Mouse (Mus musculus) testis, postnatal 14 days (tissue): ENCODE measurements around the gene Apbb2.

Source experiments
- DNase-seq: peaks from one replicate; pipeline ENCODE4 v3.0.0; 2021; ENCODE audit warnings: low spot score

Gene Apbb2

GRCm38 (mm10) chr5:66602287-66602820, 16.2 kb downstream of the Apbb2 start:
- DNase-seq = no peak

GRCm38 (mm10) chr5:66600415-66600814, 18.2 kb downstream of the Apbb2 start:
- DNase-seq = no peak

- DNase-seq = peak; percentile 38
These were observed 18.7 kb downstream of the Apbb2 start for GRCm38 (mm10) chr5:66599888-66600287.

- no peak for DNase-seq
These were observed 22.3 kb downstream of the Apbb2 start for GRCm38 (mm10) chr5:66596296-66596695.

GRCm38 (mm10) chr5:66594881-66595280, 23.7 kb downstream of the Apbb2 start:
- no peak for DNase-seq

GRCm38 (mm10) chr5:66586236-66586745, 32.3 kb downstream of the Apbb2 start:
- DNase-seq = no peak

- no peak for DNase-seq
These were observed 35.6 kb downstream of the Apbb2 start for GRCm38 (mm10) chr5:66583019-66583406.

GRCm38 (mm10) chr5:66582281-66583018, 36.1 kb downstream of the Apbb2 start:
- DNase-seq = no peak

GRCm38 (mm10) chr5:66579066-66579465, 39.5 kb downstream of the Apbb2 start:
- DNase-seq = no peak

GRCm38 (mm10) chr5:66576299-66576698, 42.3 kb downstream of the Apbb2 start:
- no peak for DNase-seq

- no peak for DNase-seq
These were observed 43.4 kb downstream of the Apbb2 start for GRCm38 (mm10) chr5:66575148-66575547.

- peak; percentile 46 for DNase-seq
These were observed 45.3 kb downstream of the Apbb2 start for GRCm38 (mm10) chr5:66573266-66573665.

GRCm38 (mm10) chr5:66572086-66572855, 46.3 kb downstream of the Apbb2 start:
- DNase-seq = no peak

- no peak for DNase-seq
These were observed 47.9 kb downstream of the Apbb2 start for GRCm38 (mm10) chr5:66570709-66571108.

GRCm38 (mm10) chr5:66569141-66569801, 49.3 kb downstream of the Apbb2 start:
- no peak for DNase-seq

- DNase-seq = no peak
These were observed 50.6 kb downstream of the Apbb2 start for GRCm38 (mm10) chr5:66568002-66568401.

GRCm38 (mm10) chr5:66567424-66567823, 51.2 kb downstream of the Apbb2 start:
- DNase-seq = no peak

GRCm38 (mm10) chr5:66559591-66560175, 58.9 kb downstream of the Apbb2 start:
- DNase-seq = no peak

GRCm38 (mm10) chr5:66558094-66558493, 60.5 kb downstream of the Apbb2 start:
- no peak for DNase-seq

- DNase-seq = no peak
These were observed 64.7 kb downstream of the Apbb2 start for GRCm38 (mm10) chr5:66553933-66554332.

GRCm38 (mm10) chr5:66552246-66552645, 66.3 kb downstream of the Apbb2 start:
- peak; percentile 55 for DNase-seq

- no peak for DNase-seq
These were observed 68.3 kb downstream of the Apbb2 start for GRCm38 (mm10) chr5:66550292-66550691.
